Mouse (Mus musculus): ENCODE data around the gene Hipk1.

Gene Hipk1

DNA sequence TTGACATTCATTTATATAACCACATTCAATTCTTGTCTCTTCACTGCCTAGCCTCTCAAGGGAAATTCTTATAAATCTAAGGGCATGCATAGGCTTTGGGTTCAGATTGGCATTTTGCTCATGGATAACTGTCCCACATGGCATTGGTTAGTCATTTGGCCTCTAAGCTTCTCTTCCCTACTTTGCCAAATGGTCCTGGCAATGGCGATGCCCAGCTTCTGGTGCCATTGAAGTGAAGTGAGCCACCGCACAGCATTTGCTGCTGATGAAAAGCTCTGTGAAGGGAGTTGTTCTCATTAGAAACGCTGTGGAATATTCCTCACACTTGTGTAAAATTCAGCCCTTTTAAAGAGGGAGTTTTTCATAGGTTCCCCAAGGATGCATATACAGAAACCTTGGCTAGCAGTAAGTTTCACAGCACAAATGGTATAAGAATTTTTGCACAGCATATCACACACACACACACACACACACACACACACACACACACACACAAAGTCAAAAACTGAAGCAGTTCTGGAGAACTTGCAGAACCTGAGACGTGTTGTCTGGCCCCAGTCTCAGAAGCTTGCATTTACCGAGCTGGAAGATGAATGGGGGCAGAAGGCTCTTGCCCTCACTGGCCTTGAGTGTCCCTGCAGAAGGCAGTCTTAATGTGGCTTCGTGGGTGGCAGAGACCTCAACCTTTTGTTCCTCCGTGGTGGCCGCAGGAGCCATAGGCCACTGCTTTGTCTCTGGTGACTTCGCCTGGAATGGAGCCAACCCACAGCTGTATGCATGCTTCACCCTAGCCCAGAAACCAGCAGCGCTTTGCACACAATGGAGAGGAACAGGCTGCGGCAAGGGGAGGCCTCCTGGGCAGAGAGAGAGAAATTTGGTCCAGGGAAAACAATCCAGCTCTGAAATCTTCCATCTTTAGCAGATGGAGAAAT, 75.3 kb downstream of the Hipk1 start:
- no peak for DNase-seq (ENCODE audit: low read depth, low spot score)

DNA sequence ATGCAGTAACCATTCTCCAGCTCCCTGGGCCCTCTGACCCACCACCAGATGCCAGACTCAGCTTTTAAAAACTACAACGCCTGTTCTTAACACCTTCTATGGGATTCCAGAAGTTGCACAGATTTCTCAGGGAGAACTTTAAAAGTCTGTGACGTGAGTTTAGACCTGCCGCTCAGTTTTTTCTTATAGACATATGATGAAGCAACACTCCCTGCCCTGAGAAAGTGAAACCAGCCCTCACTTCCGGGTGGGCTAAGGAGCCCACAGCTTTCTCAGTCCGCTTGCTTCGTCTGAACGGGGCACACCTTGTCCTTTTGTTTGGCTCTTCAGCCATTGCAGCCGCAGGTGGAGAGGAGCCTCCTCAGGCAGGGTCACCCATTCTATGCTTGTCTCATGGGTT, 76.4 kb downstream of the Hipk1 start:
- DNase-seq (ENCODE audit: low read depth, low spot score), result no peak

DNA sequence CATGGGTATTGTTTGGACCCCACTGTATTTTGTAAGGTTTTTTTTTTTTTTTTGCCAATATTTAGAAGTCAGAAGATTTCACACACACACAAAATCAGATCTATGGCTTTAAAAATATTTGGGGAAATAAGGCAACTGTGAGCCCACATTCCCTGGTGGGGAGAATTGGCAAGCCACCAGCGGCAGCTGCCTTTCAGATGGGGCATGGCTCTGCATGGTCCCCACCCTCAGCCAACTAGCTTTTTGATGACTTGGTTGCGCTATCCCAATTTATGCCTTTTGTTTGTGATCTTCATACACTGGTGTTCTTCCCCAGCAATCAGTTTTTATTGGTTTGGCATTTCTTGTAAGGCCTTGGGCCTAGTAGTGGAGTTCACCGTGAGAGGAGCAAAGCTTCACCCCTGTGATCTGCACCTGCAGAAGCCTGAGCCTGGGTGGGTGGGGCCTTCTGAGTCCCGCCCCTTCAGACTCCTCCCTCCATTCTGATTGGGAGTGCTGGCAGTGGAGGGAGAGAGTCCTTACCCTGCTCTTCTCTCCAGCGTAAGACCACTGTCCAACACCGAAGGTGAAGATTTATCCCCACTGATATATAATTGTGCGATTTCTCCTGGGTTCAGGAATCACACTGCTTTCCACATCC, 77.0 kb downstream of the Hipk1 start:
- no peak for DNase-seq (ENCODE audit: low read depth, low spot score)

DNA sequence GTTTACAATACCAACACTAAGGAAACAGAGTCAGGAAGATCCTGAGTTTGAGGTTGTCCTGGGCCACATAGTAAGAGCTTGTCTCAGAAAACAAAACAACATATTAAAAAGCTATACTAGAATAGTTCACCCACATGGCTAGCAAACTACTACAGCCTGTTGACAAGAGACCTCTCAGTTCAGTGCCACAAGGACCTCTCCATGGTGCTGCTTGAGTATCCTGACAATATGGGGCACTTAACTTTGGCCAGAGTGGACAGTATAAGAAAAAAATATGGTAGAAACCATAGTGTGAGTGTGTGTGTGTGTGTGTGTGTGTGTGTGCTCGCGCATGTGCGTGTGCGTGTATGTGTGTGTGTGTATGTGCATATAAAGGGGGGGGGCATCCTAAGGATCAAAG, 79.2 kb downstream of the Hipk1 start:
- DNase-seq (ENCODE audit: low read depth, low spot score), result no peak

DNA sequence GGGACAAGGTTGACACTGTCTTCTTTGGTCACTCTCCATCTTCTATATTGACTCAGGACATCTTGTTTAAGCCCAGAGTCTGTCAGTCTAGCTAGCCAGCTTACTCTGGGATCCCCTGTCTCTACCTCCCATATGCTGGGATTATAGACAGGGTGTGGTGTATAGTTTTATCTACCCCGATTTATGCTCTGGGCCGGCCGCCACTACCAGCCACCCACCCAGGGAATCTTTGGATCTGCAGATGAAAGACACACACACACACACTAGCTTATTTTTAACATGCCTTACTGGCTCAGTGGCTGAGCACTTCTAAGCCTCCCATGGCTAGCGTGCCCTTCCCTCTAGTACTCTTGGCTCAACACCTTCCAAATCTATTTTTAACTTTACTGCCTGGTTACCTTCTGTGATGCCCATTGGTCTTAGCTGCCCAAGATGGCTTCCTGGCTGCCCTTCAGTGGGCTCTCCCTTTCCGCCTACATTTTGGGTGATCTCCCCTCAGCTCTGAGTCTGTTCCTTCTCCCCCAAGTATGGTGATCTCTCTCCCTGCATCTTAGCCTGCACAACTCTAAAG, 81.8 kb downstream of the Hipk1 start:
- DNase-seq (ENCODE audit: low read depth, low spot score), result no peak

DNA sequence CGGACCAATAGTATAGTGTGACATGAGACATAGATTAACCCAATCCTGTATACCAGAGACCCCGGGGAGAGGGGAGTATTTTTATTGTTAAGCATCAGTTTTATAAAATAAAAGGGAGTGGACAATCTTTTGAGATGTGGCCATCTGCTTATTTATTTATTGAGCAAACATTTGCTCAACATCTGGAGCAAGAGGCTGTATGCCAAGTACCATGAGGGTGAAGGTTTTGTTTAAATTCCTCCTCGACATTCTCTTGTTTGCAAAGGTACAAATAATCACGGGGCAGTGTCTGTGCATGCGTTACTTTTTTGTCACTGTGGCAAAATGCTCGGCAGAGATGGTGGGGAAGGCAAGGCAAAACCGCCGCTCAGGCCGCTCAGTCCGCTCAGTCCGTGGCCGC, 85.9 kb downstream of the Hipk1 start:
- no peak for DNase-seq (ENCODE audit: low read depth, low spot score)

DNA sequence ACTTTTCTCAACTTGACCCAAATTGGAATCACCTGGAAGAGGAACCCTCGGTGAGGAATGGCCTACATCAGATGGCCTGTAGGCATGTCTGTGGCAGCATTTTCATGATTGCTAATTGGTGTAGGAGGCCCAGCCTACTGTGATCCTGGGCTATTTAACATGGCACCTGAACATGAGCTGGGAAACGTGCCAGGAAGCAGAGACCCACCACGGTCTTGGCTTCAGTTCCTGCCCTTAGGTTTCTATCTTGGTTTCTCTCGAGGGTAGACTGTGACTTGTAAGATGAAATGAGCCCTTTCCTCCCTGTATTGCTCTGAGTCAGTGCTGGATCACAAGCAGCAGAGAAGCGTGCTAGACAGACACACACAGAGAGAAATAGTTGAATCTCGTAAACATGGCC, 86.7 kb downstream of the Hipk1 start:
- no peak for DNase-seq (ENCODE audit: low read depth, low spot score)

DNA sequence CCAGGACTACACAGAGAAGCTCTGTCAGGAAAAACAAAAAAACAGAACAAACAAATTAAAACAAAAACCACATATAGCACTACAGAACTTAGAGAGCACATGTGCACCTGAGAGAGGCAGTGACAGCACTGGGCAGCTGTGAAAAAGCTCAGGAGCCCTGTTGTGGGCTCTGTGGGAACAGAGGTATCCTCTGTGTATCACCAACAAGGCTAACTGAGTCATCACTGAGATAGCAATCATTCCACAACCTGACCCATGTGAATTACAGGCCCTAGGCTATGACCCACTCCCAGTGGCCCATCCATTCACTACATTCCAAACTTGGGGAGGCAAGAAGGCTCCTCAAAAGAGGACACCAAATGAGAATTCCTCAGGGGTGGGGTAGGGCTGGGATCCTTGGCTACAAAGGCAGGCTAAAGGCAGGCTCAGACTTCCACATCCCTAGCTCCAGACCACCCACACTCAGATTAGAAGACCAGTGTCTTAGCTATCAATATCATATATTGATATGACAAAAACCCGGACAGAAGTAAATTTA, 94.9 kb downstream of the Hipk1 start:
- no peak for DNase-seq (ENCODE audit: low read depth, low spot score)

DNA sequence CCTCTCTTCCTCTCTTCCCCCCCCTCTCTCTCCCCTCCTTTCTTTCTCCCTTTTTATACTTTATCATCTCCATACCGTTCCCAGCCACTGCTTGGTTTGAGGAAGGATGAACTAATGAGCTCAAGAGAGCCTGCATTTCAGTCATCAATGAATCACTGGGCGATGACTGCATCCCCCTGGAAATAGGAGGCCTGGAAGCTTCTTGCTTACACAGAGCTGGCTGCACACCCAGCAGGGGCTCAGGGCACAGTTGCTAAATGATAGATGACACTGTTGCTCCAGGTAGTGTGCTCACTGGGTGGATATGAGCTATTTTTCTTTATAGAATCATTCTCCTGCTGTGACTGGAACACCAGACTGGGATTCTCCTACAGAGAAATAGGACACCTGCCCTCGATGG, 95.8 kb downstream of the Hipk1 start:
- DNase-seq (ENCODE audit: low read depth, low spot score), result no peak

DNA sequence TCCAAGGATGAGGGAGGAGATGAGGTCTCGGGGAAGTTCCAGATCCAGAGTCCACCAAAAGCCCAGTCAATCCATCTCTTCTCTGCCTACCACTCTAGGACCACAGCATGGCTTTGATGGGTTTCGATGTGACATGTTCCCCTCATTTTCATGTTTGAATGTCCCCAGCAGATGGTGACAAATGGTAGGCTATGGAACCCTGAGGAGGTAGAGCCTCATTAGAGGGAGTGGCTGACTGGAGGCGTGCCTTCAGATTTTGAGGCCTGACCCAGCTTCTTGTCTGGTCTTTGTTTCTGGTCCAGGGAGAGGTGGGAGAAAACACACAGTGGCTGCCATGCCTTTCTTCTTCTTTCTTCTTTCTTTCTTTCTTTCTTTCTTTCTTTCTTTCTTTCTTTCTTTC, 100.9 kb downstream of the Hipk1 start:
- DNase-seq (ENCODE audit: low read depth, low spot score), result no peak
